Mouse (Mus musculus) liver, adult 2 months (tissue): ENCODE results near the gene Ttc7.

Experiments used
- CTCF ChIP-seq: fragments of 200-500 bp; IDR thresholded peaks from 2 replicates; pipeline ENCODE4 v1.5.1; 2011; ENCODE audit warnings: low read depth, low read length, control low read depth
- POLR2A ChIP-seq: fragments of 200-500 bp; IDR thresholded peaks from 2 replicates; pipeline ENCODE4 v1.6.1; 2011; ENCODE audit warnings: low read length, control low read depth; ENCODE audit not compliant: insufficient read depth; ENCODE audit errors: extremely low read depth

- TF ChIP-seq POLR2A = no peak
- no peak for TF ChIP-seq CTCF
These were observed 51.5 kb downstream of the Ttc7 start for GRCm38 (mm10) chr17:87334162-87334561.
